Mouse (Mus musculus) fibroblast of lung, adult 2 months (primary cell): ENCODE measurements around the gene Atp5s.

Experiments used
- DNase-seq: peaks from one replicate; pipeline ENCODE4 v3.0.0-alpha.2; 2011; ENCODE audit warnings: low read depth

Atp5s gene

DNA sequence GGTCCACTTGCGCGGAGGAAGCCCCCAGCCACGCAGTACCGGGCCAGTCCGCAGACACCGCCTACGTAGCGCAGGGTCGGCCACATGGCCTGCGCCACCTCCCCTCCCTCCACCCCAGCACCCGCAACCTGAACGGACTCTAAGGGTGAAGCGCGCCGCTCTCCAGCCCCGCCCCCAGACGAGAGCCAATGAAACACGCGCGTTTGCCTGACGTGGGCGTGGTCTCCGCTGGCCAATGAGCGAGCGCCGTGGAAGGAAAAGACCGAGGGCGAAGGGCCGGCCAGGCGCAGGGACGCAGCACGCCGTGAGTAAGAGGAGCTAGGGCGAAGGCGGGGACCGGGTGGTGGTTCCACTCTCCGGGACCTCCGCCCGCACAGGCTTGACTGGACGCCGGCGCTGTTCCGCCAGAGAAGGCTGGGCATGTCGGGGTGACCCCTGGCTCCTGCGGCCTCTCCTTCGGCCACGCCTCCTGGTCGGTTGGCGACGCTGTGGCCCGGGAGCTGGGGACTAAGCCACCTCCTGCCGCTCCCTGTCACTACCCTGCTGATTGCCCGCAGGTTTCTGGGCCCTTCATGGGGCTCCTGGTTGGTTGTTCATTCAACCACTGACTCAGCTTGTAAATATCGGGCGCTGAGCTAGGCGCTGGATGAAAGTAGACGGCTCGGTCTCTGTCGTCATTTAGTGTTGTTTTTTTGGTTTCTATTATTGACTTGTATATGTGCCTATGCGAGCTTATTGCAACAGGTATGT is at the start of gene Atp5s, which contains the start of gene L2hgdh:
Gene Atp5s, plus strand, starts transcription at position 240 of the 750 bp plus-strand sequence.
Gene L2hgdh, minus strand, starts transcription at position 163 of the 750 bp plus-strand sequence.
- peak; percentile 82 for DNase-seq

DNA sequence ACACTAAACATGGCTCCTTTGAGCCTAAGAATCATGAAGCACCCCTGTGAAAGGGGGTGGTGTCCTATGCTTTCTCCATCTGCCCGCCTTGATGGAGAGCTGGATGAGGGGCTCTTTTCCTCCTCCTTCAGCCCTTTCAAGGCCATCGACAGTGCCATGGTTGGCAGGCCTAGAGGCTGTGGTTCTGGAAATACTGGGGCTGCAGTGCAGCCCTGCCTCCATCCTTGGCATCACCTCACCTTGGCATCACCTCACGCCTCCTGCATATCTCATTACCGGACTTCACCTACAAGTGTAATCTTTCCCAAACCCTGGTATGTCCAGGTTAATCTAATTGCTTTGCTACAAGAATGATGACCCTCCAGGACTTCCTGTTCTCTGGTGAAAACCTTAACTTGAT is 48.6 kb upstream of the Atp5s start:
- DNase-seq, result no peak

DNA sequence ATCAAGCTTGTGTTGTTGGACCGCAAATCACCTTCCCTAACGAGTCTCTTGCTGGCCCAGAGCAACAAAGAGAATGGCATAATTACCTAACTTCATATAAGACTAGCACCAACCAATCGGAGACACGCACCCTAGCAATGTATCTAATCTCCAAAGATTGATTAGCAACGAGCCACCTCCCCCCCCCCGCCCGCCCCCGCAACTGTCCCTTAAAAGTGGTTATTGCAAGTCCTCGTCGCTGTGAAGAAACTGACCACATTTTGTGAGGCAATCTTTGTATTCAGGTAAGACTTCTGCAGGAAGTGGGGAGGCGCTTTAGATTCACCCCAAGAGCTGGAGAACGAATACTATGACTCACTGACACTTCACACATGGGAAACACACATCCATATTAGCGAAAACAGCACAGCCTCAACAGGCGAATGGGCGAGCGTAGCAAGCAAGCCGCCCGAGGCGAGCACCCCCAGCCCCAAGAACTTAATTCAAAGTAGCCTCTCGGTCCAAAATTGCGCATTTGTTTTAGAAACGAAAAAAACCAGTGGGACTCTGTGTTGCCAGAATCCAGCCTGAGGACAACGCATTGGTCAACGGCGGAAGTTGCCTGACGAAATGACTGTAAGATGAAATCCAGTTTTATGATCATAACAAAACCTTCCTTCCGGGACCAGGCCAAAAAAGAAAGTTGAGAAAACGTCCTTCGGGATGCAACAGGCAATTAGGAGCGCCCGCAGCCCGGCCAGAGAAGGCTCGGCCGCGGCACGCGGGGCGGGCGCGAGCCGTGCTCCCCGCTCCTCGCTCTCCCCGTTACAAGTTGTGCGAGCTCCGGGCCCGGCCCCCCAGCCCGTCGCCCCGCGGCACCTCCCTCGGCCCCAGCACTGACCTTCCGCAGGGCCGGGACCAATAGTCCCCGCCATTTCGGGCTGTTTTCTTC is 43.9 kb upstream of the Atp5s start:
- DNase-seq, result peak; percentile 42

DNA sequence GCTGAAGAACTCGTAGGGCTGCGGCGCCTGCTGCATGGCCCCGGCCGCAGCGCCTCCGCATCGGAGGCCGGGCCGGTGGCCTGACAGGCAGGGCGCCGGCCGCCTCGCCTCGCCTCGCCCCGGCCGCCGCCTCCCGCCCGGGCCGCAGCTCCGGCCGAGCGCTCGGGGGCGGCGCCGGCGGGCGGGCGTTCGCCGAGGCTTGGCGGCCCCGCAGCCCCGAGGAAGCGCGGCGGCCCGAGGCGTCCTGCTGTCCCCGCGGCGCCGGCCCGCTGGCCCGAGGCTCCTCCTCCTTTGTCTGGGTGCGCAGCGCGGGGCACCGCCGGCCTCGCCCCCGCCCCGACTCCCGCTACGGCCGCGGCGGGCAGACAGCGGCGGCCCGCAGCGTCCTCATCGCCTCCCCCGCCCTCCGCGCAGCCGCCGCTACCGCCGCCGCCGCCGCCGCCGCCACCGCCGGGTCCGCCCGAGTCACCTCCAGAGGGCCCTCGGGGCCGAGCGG is 43.1 kb upstream of the Atp5s start, which contains the start of gene Sos2:
Gene Sos2, minus strand, starts transcription at position 287 of the 496 bp plus-strand sequence.
- no peak for DNase-seq

DNA sequence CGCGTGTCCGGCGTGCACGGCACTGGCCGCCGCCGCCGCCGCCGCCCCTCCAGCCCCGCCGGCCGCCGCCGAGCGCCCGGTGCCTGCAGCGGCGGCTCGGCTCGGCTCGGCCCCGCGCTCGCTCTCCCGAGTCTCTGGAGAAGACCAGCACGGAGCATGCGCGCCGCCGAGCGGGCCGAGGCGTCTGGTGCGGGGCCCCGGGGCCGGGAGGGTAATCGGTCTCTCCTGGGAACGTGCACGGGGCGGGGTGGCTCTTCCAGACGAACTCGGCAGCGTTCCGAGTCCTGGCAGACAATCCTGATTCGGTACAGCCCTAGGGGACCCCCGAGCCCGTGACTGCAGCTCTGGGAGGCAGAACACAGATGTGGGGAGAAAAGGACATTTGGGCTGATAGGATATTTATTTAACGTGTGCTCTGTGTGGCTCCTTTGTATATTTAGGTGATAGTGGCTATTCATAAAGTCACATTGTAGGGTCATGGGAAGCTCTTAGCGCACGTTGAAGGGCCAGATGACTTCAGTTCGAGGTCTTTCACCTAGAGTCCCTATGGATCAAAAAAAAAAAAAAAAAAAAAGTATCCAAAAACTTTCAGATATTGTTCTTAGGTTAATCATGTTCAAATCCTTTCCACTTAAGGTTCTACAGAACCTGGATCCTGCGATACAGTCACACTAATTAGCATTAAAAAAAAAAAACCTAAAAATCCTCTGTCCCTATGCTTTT is 42.5 kb upstream of the Atp5s start:
- DNase-seq, result peak; percentile 29

DNA sequence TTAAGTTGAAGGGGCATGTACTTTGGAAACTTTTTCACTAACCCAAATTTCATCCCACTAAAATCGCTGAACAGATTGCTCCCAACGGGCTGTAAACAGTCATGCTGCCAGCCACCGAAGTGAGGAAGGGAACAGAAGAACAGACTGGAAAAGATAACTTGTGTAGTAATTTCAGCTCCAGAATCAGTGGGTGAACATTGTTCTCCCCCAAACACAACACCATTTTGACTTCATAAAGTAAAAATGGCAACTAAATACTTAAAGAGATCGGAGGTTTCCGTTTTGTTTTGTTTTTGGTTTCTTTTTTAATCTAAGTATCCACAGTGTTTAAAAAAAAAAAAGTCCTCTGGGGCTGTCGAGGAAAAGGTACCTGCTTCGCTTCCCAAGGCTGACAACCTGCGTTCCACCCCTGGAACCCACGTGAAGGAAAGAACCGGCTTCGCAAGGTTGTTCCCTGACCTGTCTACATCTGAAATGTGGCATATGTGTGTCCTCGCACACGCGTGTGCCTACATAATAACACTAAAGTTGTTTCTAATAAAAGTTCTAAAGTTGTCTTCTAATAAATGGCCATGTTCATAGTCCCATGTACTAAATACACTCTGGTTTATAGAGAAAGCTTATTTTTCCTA is 41.8 kb upstream of the Atp5s start:
- no peak for DNase-seq

DNA sequence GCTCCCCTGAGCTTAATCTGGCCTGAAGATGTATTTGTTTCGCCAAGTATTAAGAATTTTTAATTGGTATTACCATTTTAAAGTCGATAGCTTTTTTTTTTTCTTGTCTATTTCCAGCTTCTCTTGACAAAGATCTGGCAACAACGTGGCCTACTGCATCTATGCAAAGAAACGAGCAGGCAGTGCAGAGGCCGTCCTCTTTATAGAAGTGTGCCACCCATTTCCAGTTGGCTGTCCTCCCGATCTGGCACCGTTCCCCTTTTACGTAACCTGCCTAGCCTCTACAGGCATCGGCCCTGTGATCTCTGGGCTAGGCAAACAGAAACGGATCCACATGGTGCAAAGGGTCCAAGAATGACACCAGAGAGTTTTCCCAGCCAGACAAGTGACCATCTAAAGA is 41.2 kb upstream of the Atp5s start:
- DNase-seq, result peak; percentile 83

DNA sequence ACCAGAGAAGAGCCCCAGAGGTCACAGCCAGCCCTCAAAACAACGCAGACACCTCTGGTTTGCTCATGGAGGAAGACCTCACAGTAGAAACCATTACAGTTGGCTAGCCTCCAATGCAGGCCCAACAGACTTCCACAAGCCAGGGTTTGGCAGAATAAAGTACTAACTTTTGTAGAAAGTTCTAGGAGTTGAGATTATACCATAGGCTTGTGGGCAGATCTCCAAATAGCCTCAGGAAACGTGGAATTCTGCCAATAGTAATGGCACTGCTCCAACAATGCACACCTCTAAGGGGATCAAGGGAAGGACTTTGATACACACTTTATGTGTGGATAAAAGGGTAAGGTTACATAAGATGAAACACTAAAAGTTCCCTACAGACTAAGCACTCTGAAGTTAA is 36.4 kb upstream of the Atp5s start:
- no peak for DNase-seq

DNA sequence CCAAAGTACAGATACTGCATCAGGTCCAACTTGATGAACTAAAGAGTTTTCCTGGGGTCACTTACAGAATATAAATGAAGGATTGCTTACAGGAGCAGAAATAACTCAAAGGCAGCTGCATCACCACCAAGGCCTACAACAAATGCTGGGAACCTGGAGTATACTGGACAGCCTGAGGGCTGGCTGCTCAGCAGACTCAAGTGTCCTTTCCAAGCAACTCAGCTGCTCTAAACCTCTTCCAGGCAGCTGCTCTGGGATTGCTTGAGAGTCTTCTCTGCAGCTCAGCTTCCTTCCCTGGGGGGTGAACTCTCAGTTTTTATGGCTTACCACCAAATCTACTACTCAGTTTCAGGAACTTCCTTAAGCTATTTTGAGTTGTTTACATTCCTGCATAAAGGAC is 35.7 kb upstream of the Atp5s start:
- no peak for DNase-seq

DNA sequence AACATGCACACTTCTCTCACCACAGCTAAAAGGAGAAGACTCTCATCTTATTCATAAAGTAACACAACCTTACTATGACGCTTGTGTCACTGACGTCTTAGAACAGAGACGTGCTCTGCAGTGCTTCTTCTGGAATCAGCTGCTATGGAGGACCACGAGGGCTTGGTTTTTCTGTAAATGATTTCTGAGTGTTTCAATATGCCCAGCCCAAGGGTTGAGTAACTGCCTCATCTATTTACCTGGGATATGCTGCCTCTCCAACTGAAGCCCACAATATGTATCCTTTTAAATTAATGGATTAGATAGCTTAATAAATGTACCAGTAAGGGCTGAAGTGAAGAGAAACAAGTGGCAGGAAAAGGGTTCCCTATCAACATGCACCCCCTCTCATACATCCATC is 34.0 kb upstream of the Atp5s start:
- DNase-seq, result no peak

DNA sequence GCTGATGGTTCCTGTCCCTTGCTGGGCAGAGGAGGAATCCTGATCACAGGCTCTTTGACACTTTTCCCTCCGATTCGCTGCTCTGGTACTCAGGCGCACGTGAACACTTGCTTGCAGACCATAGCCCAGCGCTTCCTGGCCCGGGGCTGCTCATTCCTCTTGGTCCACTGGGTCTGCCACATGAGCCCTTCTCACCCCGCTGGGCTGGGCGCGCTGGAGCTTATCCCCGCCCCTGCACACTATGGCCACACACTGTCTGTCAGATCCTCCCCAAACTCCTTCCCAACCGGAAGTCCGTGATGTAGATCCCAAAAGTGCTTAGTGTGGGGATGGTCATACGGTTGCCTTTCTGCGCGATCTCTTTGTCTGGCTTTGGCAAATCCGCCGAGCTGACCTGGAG is 31.3 kb upstream of the Atp5s start:
- DNase-seq, result no peak

DNA sequence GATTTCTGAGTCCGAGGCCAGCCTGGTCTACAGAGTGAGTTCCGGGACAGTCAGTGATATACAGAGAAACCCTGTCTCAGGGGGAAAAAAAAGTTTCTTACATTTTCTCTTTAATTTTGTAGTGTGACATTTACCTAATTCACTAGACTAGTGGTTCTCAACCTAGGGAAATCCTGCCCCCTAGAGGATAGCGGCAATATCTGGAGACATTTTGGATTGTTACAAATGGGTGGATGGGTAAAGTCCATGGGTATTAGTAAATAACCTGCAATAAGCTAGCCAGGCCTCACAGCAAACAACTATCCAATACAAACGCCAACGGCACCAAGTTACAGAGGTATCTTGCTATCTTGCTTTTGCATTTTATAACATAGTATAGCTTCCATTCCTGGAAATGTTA is 28.0 kb upstream of the Atp5s start:
- no peak for DNase-seq

DNA sequence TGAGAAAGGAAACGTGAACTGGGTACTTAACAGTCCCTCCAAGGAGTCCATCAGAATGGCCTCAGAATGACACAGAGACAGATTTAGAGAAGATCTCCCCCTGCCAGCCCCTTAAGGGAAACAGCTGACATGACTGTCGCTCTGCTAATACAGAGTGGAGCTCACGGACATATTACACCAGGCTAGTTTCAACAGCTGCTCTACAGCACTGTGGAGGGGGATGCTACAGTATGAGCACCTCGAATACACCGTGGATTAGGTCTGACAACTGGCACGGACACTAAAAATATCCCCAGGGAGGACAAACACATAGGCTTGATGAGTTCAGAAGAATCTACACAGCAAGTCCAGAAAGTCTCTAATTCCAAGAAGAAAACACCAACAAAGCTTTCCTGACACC is 26.4 kb upstream of the Atp5s start:
- no peak for DNase-seq

DNA sequence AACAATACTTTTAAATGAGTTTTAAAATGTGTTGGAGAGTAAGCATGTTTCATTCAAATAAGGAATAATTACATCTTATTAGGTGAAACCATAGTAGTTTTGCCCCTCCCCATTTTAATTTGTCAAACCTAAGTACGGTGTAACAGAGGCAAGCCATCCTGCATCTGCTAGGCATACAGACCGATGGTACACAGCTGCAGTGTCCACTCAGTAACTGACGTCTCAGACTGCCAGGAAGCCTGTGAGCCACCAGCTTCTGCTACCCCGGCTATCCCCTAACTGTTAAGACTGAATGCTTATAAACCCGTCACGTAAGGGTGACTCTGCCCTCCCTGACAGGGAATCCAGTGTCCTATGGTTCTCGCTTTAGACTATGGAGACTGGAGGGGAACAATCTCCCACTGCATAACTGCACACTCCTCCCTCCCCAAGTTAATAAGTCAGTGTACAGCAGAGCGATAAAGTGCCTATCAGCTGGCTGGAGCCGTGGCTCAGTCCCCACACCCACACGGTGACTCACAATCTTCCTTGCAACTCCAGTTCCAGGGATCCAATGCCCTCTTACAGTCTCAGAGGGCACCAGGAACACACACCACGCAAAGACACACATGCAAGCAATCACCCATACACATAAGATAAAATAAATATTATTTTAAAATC is 19.8 kb upstream of the Atp5s start:
- no peak for DNase-seq

DNA sequence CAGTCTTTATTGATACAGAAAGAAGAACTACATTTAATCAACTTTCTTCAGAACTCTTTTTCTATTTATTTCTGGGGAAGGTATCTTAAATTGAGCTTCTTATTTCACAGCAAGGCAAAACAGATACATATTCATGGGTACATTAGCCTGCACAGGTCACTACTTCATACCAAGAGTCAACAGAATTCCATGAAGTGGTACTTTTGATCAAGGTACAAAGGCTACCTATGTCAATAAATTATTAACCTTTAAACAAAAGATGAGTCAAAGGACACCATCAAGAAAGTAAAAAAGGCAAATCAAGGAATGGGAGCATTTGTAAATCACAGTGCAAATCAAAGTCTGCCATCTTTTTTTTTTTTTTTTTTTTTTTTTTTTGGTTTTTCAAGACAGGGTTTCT is 11.1 kb upstream of the Atp5s start:
- DNase-seq, result no peak

DNA sequence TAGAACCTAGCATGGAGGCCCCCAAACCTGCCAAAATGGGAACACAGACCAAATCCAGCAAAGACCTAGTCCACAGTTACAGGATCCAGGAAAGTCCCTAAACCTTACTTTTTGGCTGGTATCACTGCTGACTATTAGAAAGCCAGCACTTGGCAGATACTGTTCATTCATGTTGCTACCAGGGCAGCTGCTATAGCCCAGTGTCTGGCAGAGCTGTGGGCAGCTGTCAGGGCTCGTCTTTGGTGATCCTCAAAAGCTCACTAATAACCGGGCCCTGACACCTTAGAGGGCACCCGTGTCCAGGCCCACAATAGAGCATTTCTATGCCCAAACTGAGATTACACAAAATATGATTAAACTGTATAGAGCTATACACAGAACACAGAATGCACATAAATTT is 1.9 kb upstream of the Atp5s start:
- DNase-seq, result no peak

DNA sequence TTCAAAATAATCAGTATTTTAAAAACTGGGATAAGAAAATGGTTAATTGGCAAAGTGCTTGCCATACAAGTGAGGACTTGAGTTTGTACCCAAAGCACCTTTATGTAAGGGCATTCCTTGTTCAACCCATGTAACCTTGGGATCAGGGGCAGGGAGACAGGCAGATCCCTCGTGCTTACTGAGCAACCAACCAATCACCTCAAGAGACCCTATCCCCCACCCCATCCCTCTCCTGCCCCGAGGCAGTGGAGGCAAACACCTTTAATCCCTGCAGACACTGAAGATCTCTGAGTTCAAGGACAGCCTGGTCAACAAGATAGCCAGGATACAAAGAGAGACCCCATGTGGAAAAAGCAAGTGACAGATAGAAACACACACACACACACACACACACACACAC is 1.4 kb upstream of the Atp5s start:
- DNase-seq, result no peak

DNA sequence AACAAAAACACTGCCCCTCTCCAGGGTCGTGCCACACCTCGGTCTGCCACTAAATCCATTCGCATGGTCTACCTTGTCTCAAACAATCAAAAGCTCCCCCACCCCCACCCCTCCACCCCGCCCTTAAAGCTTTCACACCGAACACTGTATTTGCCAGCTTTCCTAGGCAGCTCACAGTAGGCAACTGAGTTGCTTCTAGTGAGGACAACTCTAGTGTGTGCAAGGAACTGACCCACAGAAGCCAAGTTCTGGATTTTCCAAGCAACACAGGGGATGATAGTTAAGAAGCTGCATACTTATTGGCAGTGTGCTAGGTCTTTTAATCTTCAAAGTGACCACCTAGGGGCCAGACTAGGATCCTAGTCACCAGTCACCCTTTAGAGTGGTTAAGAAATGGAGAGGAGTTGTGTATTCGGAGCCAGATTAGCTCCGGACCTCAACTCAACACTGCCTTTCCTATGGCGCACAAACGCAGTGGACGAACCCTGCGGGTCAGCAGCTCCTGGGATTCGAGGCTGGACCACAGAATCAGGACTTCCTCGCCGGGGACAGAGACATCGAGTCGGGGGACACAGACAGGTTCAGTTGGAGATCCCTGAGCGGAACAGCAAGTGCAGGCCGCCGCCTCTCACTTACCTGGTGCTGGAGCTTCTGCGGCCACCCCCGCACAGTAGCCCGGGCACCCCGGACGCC is 586 bp upstream of the Atp5s start:
- DNase-seq, result no peak

DNA sequence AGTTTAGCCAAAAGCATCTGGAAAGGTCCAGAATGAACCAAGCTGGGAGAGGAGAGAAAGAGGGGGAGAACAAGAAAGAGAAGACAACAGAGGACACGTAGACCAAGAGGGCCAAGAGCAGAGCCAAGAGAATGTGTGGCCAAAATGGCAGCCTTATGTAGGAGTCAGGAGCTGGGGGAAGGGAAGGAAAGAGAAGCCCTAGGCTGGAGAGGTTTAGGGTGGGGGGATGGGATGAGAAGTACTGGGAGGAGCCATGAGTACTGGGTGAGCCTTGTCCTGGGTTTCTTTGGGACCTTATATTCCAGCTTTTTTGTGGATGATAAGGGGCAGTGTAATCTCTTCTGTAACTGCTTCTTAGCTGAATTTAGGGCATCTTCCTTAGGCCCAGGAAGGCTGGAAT is 4.5 kb downstream of the Atp5s start:
- DNase-seq, result no peak

DNA sequence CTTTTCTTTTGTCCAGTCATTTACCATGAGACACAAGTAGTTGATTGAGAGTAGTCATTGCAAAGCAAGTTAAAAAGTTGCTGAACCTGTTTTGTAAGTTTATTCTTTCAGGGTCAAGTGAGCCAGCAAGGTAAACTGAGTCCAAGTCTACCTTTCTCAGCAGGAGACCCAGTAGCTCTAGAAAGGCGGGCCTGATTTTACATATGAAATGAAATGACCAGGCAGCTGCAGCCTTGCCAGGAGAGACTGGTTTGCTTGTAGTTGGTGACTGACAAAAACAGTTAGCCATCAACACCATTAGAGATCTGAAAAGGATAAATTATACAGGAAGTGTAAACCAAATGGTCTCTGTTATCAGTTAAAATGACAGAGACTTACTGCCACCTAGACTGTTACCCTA is 5.6 kb downstream of the Atp5s start:
- DNase-seq, result no peak

DNA sequence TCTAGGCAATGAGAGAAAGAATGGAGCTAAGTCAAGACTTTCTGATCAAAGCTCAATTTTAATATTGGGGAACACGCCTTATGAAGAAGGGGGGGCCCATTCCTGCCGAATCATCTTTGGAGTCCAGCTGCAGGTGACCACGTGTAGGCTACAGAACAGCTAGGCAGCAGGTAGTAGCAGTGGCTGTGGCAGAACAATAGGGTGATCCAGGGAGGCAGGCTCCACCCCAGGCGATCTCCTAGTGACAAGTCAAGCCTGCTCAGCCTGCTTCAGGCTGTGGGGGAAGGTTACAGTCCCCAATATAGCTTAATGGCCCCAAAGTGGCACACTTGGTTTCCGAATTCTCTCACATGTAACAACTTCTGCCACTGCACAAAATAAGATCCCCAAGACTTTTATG is 7.5 kb downstream of the Atp5s start:
- DNase-seq, result no peak
